Mouse (Mus musculus) lung, postnatal 36 days (tissue): ENCODE measurements at regions not wholly inside any gene's neighbourhood (a gene's known extent, or its start where the extent isn't known, plus 50 kb on each side); places are given as distances from the start of the nearest gene placed in this dataset.
A peak's percentile ranks its signal among the peaks of the same experiment; 100 is the strongest.
"Not testable (repeated sequence)": the region's sequence is repeated elsewhere in the genome, so short reads cannot be mapped to it uniquely, and the experiment has no call there.

Source experiments
- DNase-seq: peaks from one replicate; pipeline ENCODE4 v3.0.0; 2022; ENCODE audit warnings: mixed read lengths

DNA sequence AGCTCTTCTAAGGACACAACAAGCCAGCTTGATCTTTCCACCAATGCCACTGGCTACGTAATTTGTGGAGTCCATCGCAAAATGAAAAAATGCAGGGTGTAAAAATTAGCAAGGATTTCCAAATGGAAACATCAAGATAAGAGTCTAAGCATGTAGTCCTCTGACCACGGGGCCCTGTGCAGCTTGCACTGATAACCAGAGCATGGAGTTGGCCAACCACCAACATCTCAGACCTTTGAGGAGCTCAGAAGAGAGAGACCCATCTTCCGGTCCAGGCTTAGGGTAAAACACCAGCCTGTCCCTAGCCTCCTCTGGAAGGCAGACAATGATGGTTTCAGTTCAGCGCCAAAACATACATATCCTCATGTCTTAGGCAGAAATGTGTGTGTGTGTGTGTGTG lies 140.4 kb upstream of the Haao start:
- DNase-seq = no peak

- DNase-seq = peak; percentile 43
These were observed 139.9 kb upstream of the Haao start for GRCm38 (mm10) chr17:83987683-83988082.

GRCm38 (mm10) chr17:83985916-83986578 lies 138.3 kb upstream of the Haao start:
- peak; percentile 32 for DNase-seq

DNA sequence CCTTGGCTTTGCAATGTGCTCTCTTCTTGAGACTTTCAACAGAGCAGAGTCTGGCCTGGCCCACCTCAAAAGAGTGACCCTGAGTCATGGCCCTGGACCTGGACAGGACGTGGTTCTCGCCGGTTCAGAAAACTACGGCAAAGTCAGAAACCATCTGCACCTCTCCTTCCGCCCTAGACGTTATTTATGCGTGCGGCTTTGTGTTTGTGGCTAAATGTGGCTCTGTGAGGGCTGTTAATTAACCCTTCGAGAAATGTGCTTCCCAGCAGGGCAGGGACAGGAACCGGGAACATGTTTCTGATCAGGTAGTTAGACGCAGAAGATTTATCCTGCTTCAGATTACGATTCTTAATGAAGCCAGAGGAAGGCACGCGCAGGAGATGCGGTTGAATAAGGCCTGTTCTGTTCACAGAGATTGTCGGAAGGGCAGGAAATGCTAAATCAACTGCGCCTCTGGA lies 137.6 kb upstream of the Haao start:
- no peak for DNase-seq

DNA sequence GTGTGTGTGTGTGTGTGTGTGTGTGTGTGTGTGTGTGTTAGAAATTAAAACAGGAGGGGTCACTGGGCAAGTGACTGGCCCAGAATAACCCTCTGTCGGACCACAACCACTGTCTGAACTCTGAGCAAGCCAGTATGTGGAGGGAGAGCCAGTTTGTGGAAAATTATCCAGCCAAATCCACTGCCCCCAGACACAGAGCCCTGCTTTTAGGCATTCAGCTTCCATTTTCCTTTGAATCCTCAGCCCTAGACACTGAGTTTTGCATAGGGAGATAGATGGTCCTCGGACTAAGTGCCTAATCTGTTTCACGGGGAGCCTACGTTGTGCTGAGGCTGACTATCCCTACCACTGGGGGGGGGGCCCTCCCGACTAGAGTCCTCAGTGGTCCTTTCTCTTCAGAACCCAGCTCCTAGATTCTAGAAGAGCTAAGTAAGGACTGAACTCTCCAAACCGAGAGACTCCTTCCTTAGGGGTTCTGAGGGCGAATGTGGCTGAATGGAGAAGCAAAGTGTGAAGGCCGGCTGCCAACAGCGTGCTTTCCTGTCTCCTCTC lies 136.2 kb upstream of the Haao start:
- DNase-seq = no peak

- DNase-seq = peak; percentile 93
These were observed 135.5 kb upstream of the Haao start for GRCm38 (mm10) chr17:83983070-83983836.

DNA sequence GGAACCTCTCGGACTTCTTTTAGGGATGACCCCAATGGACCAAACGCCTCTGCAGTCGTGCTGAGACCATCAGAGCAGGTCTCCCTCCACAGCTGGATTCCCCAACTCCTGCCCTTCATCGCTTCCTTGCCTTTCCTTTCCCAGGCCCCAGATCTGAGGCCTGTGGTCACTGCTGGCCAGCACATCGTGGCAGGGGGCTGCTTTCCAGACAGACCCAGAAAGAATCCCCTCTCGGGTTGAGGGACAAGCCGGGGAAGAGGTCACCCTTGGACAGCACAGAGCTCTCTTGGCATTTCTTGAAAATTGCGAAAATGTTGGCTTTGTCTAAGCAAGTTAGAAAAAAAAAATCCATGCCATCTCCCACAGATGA lies 134.9 kb upstream of the Haao start:
- no peak for DNase-seq

GRCm38 (mm10) chr17:83978858-83979470 lies 131.2 kb upstream of the Haao start:
- DNase-seq = no peak

DNA sequence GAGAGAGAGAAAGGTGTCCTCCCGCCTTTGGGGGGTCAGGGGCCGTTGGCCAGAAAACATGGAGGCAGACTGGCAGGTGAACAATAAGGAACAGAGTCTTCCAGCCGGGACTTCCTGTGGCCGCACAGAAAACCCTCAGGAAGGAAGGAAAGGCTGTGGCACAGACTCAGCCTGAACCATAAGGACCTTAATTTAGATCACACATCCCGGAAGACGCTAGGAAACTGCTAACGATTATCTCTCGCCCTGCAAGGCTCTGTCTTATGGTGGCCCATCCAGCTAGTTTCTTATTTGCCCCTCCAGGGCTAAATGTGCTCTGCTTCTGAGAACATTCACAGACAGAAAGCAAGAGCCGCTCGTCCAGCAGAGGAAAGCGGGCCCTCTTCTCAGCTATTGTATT lies 130.0 kb upstream of the Haao start:
- DNase-seq = no peak

- DNase-seq = no peak
These were observed 128.1 kb upstream of the Haao start for GRCm38 (mm10) chr17:83975813-83976212.

GRCm38 (mm10) chr17:83973461-83974350 lies 125.9 kb upstream of the Haao start:
- peak; percentile 83 for DNase-seq

DNA sequence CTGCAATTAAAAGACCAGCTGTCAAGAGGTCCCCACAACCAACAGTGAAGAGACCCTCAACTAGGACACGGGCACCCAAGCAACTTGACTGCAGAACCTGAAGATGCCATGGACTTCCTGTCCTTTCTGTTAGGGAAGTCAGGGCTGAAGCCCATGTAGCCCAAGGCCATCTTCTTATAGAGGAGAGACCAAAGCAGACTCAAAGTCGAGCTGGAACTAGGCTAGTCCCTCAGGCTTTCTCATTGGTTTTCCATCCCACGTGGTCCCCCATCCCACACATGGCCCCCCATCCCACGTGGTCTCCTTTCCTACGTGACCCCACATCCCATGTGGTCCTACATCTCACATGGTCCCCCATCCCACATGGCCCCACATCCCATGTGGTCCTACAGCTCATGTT lies 125.1 kb upstream of the Haao start:
- DNase-seq = no peak

GRCm38 (mm10) chr17:83972470-83972869 lies 124.7 kb upstream of the Haao start:
- DNase-seq = no peak

DNA sequence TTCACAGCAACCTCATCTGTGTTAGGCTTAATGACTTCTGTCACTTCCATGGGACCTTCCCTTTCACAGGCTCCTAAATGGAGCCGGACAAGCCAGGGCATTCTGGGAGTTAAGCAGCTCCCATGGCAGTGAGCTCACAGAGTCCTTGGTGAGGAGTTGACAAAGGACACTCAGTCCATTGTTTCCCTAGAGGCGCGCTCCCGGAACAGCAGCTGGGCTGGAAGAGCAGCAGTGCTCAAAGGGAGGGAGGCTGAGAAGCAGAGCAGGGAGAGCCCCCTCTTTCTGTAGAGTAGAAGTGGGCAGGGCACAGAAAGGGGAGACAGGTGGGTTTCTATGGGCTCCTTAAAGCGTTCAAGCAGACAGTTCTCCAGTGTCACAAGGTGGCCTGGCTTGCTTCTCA lies 124.3 kb upstream of the Haao start:
- DNase-seq = no peak

DNA sequence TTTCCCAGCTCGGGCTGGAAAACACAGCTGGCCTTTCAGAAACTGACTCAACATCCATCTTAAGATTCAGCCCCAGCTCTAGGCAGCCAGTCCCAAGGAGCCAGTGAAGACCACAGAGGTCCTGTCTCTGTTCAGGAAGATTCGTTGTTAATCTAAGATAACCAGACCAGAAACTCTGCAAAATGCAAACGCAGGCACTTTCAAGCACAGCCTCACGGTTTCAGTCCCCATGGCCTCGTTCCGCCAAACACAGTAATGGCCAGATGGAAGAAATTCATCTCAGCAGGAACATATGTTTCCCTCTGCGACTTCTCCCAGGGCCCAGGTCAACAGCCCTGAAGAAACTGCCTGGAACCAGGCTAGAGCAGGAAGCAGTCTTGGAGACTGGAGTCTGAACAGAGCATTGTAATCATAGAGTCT lies 121.7 kb upstream of the Haao start:
- DNase-seq = no peak

GRCm38 (mm10) chr17:83968124-83968523 lies 120.4 kb upstream of the Haao start:
- DNase-seq = not testable (repeated sequence)

GRCm38 (mm10) chr17:83967007-83967406 lies 119.2 kb upstream of the Haao start:
- DNase-seq = no peak

GRCm38 (mm10) chr17:83964454-83965211 lies 116.9 kb upstream of the Haao start:
- DNase-seq = no peak

GRCm38 (mm10) chr17:83963561-83963960 lies 115.8 kb upstream of the Haao start:
- no peak for DNase-seq

DNA sequence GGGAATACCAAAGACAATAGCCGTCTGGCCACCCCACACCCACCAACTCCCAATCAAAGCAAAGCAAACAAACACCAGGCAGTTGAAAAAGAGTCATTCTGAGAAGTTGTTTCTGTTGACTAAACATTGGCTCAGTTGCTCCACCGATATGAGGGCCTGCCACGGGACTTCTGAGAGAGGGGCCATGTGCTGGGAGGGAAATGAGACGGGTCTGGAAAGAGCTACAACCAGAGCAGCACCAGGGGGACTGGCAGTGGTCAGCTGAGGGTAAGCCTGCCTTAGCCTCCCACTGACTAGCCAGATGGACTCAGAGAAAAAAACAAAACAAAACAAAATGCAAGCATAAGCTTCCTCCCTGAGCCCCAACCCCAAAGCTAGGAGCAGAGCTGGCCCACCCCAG lies 115.1 kb upstream of the Haao start:
- DNase-seq = no peak

- no peak for DNase-seq
These were observed 114.4 kb upstream of the Haao start for GRCm38 (mm10) chr17:83962126-83962525.

GRCm38 (mm10) chr17:83960821-83961220 lies 113.1 kb upstream of the Haao start:
- DNase-seq = no peak
